Mouse (Mus musculus) myocyte (in vitro differentiated cells): ENCODE results near the gene Kcna5. TPM values are rescaled to one million over a fixed set of nuclear protein-coding genes. Genes with fewer than 3 reads are reported as not detected.

Experiments used
- H3K27me3 ChIP-seq: one replicate; pipeline ENCODE4 v1.6.1; 2011; ENCODE audit not compliant: control insufficient read depth, insufficient read depth, insufficient read length
- H3K36me3 ChIP-seq: one replicate; pipeline ENCODE4 v1.6.1; 2011; ENCODE audit not compliant: control insufficient read depth, insufficient read depth
- H3K4me2 ChIP-seq: one replicate; pipeline ENCODE4 v1.6.1; 2011; ENCODE audit warnings: low read depth, control low read depth
- H3K4me3 ChIP-seq: one replicate; pipeline ENCODE4 v1.5.1; 2011; ENCODE audit warnings: mild to moderate bottlenecking, control low read depth, moderate library complexity
- H3K79me2 ChIP-seq: one replicate; pipeline ENCODE4 v1.6.1; 2011; ENCODE audit not compliant: control insufficient read depth, insufficient read depth
- H3ac ChIP-seq: one replicate; pipeline ENCODE4 v1.6.1; 2011; ENCODE audit not compliant: control insufficient read depth, insufficient read length
- CEBPB ChIP-seq: IDR thresholded peaks from 2 replicates; pipeline ENCODE4 v1.6.1; 2011; ENCODE audit warnings: mild to moderate bottlenecking, moderate library complexity; ENCODE audit not compliant: poor library complexity, insufficient read depth, severe bottlenecking
- E2F4 ChIP-seq: IDR thresholded peaks from one replicate; pipeline ENCODE4 v1.6.1; 2011; ENCODE audit warnings: mild to moderate bottlenecking, control low read depth, moderate library complexity; ENCODE audit not compliant: insufficient read depth
- MAX ChIP-seq: IDR thresholded peaks from one replicate; pipeline ENCODE4 v1.6.1; 2011; ENCODE audit warnings: low read depth, mild to moderate bottlenecking, control low read depth
- MYOD1 ChIP-seq, 3 experiments: IDR thresholded peaks; one replicate each; pipeline ENCODE4 v1.6.1; 2011; ENCODE audit warnings: control low read depth in 2 of 3, low read depth in 2 of 3, mild to moderate bottlenecking in 2 of 3, moderate library complexity in 1 of 3; ENCODE audit not compliant: insufficient read length in 2 of 3, control insufficient read depth in 1 of 3
- MYOG ChIP-seq, 3 experiments: IDR thresholded peaks; one replicate each; pipeline ENCODE4 v1.6.1; 2011; ENCODE audit warnings: control low read depth in 2 of 3, low read depth in 2 of 3, mild to moderate bottlenecking in 2 of 3; ENCODE audit not compliant: insufficient read length in 2 of 3, control insufficient read depth in 1 of 3, insufficient read depth in 1 of 3
- POLR2A ChIP-seq: IDR thresholded peaks from one replicate; pipeline ENCODE4 v1.6.1; 2011; ENCODE audit warnings: low read depth, mild to moderate bottlenecking, control low read depth, moderate library complexity; ENCODE audit not compliant: insufficient read length
- POLR2AphosphoS2 ChIP-seq: IDR thresholded peaks from one replicate; pipeline ENCODE4 v1.6.1; 2011; ENCODE audit warnings: low read depth, control low read depth; ENCODE audit not compliant: insufficient read length
- REST ChIP-seq: IDR thresholded peaks from one replicate; pipeline ENCODE4 v1.6.1; 2011; ENCODE audit warnings: mild to moderate bottlenecking, control low read depth, moderate library complexity; ENCODE audit not compliant: insufficient read depth, insufficient read length
- SRF ChIP-seq: IDR thresholded peaks from one replicate; pipeline ENCODE4 v1.6.1; 2011; ENCODE audit warnings: low read depth; ENCODE audit not compliant: control insufficient read depth, insufficient read length
- TCF12 ChIP-seq: IDR thresholded peaks from one replicate; pipeline ENCODE4 v1.6.1; 2011; ENCODE audit warnings: mild to moderate bottlenecking, control low read depth; ENCODE audit not compliant: poor library complexity, insufficient read depth, severe bottlenecking
- TCF3 ChIP-seq: IDR thresholded peaks from one replicate; pipeline ENCODE4 v1.6.1; 2011; ENCODE audit warnings: low read depth, control low read depth; ENCODE audit not compliant: insufficient read length
- USF1 ChIP-seq: IDR thresholded peaks from one replicate; pipeline ENCODE4 v1.6.1; 2011; ENCODE audit warnings: low read depth, mild to moderate bottlenecking, control low read depth, moderate library complexity
- polyA plus RNA-seq: library from polyadenylated mRNA; unstranded; fragments of >200 nt; fragmentation: generic; extraction: Trizol; gene quantifications from one replicate; pipeline ENCODE4 v1.2.1, GENCODE M21; 2012; ENCODE audit warnings: missing spikeins

Gene Kcna5
- polyA plus RNA-seq, 1 experiment: not detected

- H3K4me2 ChIP-seq: no peak overlapping the region
- no peaks in the 10 kb centered on the region for H3K27me3 ChIP-seq
- no peak overlapping the region for H3ac ChIP-seq
- H3K36me3 ChIP-seq: no peaks in the 10 kb centered on the region
- no peak for TF ChIP-seq TCF3
- no peak for TF ChIP-seq E2F4
- TF ChIP-seq POLR2AphosphoS2: no peak
- TF ChIP-seq POLR2A: no peak
- no peak for TF ChIP-seq TCF12
- 0 out of 2 replicates have a peak, but pooled peaks have one; percentile 4 for TF ChIP-seq CEBPB
- no peak for TF ChIP-seq USF1
- peak in 1 of 3 experiments; percentile 25 for TF ChIP-seq MYOD1 (IDR thresholded peaks at IDR 0.05; ENCODE audit: control insufficient read depth in 1 of 3, insufficient read length in 2 of 3, low read depth in 2 of 3)
- TF ChIP-seq REST: no peak
- TF ChIP-seq MYOG (IDR thresholded peaks at IDR 0.05; ENCODE audit: control insufficient read depth in 1 of 3, insufficient read depth in 1 of 3, insufficient read length in 2 of 3, low read depth in 2 of 3): peak in 1 of 3 experiments; percentile 33
- no peaks in the 10 kb centered on the region for H3K79me2 ChIP-seq
- H3K4me3 ChIP-seq: no peak overlapping the region
These were observed 50.3 kb downstream of the Kcna5 start for GRCm38 (mm10) chr6:126484887-126485286.

DNA sequence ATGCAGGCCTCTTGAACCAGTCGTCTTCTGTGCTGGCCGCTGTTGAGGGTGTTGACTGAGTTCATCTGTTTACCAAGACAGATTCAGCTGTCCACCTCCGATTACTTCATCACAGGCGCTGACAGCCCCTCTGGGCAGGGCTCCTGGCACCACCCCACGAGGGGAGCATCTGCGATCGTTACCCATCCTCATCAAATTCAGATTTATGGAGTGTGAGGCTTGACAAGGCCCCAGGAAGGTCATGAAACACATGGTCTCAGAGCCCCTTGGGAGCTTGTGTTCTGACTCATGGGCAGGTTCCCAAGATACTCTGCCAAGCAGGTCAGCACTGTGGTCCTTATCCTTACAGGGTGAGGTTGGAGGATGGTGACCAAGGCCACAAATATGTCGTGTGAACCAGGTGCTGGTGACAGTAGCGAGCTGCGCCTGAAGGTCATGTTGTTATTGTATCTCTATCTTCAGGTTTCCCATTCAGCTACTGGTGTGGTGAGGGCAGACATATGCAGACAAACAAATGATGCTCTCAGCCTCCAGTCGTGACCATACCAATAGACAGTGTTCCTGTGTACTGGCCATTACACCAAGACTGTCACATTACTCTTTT lies 51.8 kb downstream of the Kcna5 start:
- Histone ChIP-seq H3K27me3 (no peaks in the 10 kb centered on the region), H3K4me2 (no peak overlapping the region), H3K36me3 (no peaks in the 10 kb centered on the region), H3K4me3 (no peak overlapping the region), H3ac (no peak overlapping the region), H3K79me2 (no peaks in the 10 kb centered on the region)
- TF ChIP-seq TCF3: peak; percentile 69
- TF ChIP-seq USF1: no peak
- TF ChIP-seq SRF: no peak
- peak; percentile 64 for TF ChIP-seq TCF12
- no peak for TF ChIP-seq MAX
- TF ChIP-seq CEBPB: peak; percentile 80
- no peak for TF ChIP-seq POLR2A
- no peak for TF ChIP-seq E2F4
- no peak for TF ChIP-seq POLR2AphosphoS2
- peak; percentile 12 to 90 (median 80) for TF ChIP-seq MYOD1 (IDR thresholded peaks at IDR 0.05; ENCODE audit: control insufficient read depth in 1 of 3, insufficient read length in 2 of 3, low read depth in 2 of 3)
- no peak for TF ChIP-seq REST
- TF ChIP-seq MYOG (IDR thresholded peaks at IDR 0.05; ENCODE audit: control insufficient read depth in 1 of 3, insufficient read depth in 1 of 3, insufficient read length in 2 of 3, low read depth in 2 of 3): peak; percentile 54 to 86 (median 67)

Other genes with a start within 250 kb of the Kcna5 start
- gene Kcna1, start 111.0 kb upstream of the Kcna5 start, polyA plus RNA-seq: not detected
- gene Kcna6, start 205.3 kb upstream of the Kcna5 start, polyA plus RNA-seq: not detected